Mouse (Mus musculus): ENCODE measurements at regions not wholly inside any gene's neighbourhood (a gene's known extent, or its start where the extent isn't known, plus 50 kb on each side); places are given as distances from the start of the nearest gene placed in this dataset.
A peak's percentile ranks its signal among the peaks of the same experiment; 100 is the strongest.

GRCm38 (mm10) chr5:106318246-106318645 is 139.7 kb downstream of the Barhl2 start:
- no peak for DNase-seq

GRCm38 (mm10) chr5:106313874-106314273 is 144.1 kb downstream of the Barhl2 start:
- DNase-seq = no peak

GRCm38 (mm10) chr5:106301372-106301771 is 156.6 kb downstream of the Barhl2 start:
- DNase-seq = no peak

- no peak for DNase-seq
Observed at GRCm38 (mm10) chr5:106296721-106297120, 161.2 kb downstream of the Barhl2 start.

GRCm38 (mm10) chr5:106295993-106296392 is 162.0 kb downstream of the Barhl2 start:
- no peak for DNase-seq

GRCm38 (mm10) chr5:106295538-106295937 is 162.4 kb downstream of the Barhl2 start:
- no peak for DNase-seq

- DNase-seq = no peak
Observed at GRCm38 (mm10) chr5:106292387-106293229, 165.4 kb downstream of the Barhl2 start.

GRCm38 (mm10) chr5:106285152-106285551 is 172.8 kb downstream of the Barhl2 start:
- no peak for DNase-seq

GRCm38 (mm10) chr5:106284731-106285130 is 173.2 kb downstream of the Barhl2 start:
- no peak for DNase-seq

GRCm38 (mm10) chr5:106282646-106283045 is 175.3 kb downstream of the Barhl2 start:
- DNase-seq = no peak

- no peak for DNase-seq
Observed at GRCm38 (mm10) chr5:106277786-106278185, 180.2 kb downstream of the Barhl2 start.

- no peak for DNase-seq
Observed at GRCm38 (mm10) chr5:106277231-106277630, 180.7 kb downstream of the Barhl2 start.

GRCm38 (mm10) chr5:106276186-106276585 is 181.8 kb downstream of the Barhl2 start:
- peak; percentile 44 for DNase-seq

GRCm38 (mm10) chr5:106274617-106275016 is 183.3 kb downstream of the Barhl2 start:
- DNase-seq = no peak

GRCm38 (mm10) chr5:106264536-106264935 is 193.4 kb downstream of the Barhl2 start:
- DNase-seq = no peak

GRCm38 (mm10) chr5:106257179-106257578 is 200.8 kb downstream of the Barhl2 start:
- DNase-seq = no peak

- DNase-seq = no peak
Observed at GRCm38 (mm10) chr5:106229154-106229553, 228.8 kb downstream of the Barhl2 start.

- no peak for DNase-seq
Observed at GRCm38 (mm10) chr5:106224141-106224540, 233.8 kb downstream of the Barhl2 start.

- DNase-seq = no peak
Observed at GRCm38 (mm10) chr5:106209543-106209942, 248.4 kb downstream of the Barhl2 start.

- DNase-seq = no peak
Observed at GRCm38 (mm10) chr5:106207706-106208105, 250.3 kb downstream of the Barhl2 start.

GRCm38 (mm10) chr5:106205724-106206123 is 252.2 kb downstream of the Barhl2 start:
- no peak for DNase-seq

GRCm38 (mm10) chr5:106200631-106201030 is 257.3 kb downstream of the Barhl2 start:
- peak; percentile 12 for DNase-seq

- no peak for DNase-seq
Observed at GRCm38 (mm10) chr5:106199061-106199460, 258.9 kb downstream of the Barhl2 start.

- DNase-seq = no peak
Observed at GRCm38 (mm10) chr5:106191141-106191540, 266.8 kb downstream of the Barhl2 start.

GRCm38 (mm10) chr5:106181726-106182125 is 276.2 kb downstream of the Barhl2 start:
- DNase-seq = no peak

Data from right cerebral cortex, postnatal 14 days (tissue).